Mouse (Mus musculus) kidney, postnatal 10 days (tissue): Measurements from ENCODE around the gene Gal3st1.
A peak's percentile ranks its signal among the peaks of the same experiment; 100 is the strongest.

Experiments used
- DNase-seq: peaks from one replicate; pipeline ENCODE4 v3.0.0; 2021; ENCODE audit warnings: mixed read lengths

Gene Gal3st1

DNA sequence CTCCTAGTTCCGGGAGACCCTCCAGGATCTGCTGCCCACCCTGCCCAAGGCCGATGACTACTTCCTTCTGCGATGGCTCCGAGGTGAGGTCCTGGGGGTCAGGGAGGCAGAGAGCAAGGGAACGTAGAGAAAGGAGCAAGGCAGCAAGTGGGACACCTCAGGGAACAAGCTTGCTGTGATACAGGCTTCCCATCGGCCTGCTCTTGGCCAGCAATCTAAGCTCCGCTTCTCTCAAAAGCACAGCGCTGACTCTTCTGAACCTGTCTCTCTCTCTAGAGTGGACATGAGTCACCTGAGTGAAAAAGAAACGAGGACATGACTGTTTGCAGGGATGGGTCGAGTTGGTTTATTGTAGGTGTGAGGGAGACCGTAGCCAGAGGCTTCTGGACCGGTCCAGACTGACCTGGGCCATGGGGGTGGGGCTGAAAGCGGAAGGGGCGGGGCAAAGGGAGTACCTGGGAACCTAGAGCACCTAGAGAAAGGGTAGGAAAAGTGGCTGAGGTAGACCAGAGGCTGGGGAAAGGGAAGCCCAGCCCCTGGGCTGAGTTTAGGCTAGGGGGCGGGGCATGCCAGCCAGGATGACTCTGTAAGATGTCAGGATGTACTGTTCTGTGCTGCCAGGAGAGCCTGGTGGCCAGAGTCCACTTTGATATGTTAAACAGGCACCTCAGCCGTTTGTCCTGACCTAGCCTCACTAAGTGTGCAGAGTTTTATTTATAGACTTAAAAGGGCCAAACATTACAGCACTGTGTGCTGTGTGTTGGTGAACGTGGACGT is 51.9 kb downstream of the Gal3st1 start:
- DNase-seq, result no peak

DNA sequence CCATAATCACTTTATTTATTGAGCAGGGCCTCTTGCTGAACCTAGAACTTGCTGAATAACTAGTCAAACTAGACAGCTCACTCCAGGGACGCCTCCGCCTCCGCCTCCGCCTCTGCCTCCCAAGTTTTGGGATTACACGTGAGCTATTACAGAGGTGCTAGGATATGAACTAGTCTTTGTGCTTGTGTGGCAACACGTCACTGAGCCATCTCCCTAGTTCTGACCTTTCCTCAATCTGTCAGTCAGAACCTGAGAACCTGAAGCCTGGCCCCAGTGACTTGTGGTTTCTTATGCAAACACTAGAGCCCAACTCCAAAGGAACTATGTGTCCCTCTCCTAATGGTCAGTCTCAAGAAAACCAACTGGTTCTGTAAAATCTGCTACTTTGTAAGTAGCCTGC is 52.5 kb downstream of the Gal3st1 start:
- no peak for DNase-seq

DNA sequence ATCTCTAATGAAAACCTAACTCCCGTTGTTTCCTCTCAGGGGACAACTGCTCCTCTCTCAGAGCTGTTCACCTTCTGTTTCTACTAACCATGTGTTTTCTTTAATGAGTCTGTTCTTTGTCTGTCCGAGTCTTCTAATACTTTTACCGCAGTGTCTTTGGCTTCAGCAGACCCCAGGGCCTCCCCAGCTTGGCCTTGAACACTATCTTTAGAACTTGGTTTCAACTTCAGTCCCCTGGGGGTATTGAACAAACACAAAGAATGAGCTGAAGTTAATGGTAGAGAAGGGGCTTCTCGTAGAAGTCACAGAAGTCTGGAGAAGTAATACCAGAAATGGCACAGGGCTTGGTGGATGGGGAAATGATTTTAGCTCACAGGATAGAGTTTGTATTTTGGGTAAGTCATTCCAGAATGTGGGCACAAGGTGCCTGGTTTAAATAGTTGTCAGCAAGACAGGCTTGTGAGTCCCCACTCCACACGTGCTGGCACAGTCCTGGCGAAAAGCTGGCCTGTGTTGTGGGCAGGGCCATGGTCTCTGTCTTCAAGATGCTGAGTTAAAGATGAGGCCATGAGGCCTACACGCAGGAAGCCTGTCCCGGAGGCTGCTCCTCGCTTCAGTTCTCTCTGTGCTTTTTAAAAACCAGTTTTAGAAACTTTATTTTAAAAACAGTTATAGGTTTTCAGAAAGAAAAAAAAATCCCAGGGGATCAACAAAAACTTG is 53.1 kb downstream of the Gal3st1 start:
- DNase-seq, result no peak

DNA sequence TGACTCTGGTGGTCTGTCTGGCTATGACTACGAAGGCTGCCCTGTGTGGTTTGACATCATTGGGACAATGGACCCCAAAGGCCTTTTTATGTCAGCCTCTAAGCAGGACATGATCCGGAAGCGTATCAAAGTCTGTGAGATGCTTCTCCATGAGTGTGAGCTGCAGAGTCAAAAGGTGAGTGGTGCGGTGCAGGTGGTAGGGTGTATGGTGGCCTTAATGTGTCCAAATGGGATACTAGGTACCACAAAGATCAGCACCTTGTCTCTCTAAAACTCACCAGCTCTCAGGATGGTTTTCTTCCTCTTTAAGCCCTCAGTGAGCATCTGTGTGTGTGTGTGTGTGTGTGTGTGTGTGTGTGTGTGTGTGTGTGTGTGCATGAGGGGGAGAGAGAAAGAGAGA is 56.5 kb downstream of the Gal3st1 start:
- no peak for DNase-seq

DNA sequence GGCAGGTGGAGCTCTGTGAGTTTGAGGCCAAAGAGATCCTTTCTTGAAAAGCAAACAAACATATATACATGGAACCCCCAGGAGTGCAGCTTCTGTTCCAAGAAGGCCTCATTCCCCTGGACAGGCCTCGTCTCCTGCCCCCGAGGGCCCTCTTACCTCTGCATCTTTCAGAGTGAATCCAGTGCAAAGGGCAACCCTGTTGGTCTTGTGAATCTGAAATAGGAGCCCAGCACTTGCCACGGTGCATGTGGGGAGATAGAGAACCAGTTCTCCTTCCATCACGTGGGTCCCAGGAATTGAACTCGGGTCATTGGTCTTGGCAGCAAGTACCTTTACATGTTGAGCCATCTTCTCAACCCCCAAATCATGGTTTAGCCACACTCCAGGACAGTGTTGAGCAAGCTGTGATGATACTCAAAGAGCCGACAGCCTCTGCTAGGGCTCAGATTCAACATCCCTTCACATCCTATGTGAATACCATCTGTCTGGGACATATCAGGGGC is 57.7 kb downstream of the Gal3st1 start:
- no peak for DNase-seq

DNA sequence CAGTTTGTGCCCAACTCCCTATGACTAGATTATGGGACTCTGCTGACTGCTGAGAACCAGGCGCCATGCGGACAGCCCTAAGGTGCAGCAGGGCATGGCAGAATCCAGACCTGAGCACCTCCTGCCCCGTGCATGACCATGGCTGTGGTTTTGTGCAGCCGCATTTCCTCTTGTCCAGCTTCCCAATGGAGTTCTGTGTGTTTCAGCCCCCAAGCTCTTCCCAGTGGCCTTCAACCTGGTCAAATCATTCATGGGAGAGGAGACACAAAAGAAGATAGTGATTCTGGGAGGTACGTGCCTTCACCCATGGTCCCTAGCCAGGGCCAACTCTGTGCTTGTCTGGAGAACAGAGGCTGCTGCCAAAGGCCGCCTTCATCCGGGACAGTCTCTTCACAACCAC is 59.6 kb downstream of the Gal3st1 start:
- no peak for DNase-seq

DNA sequence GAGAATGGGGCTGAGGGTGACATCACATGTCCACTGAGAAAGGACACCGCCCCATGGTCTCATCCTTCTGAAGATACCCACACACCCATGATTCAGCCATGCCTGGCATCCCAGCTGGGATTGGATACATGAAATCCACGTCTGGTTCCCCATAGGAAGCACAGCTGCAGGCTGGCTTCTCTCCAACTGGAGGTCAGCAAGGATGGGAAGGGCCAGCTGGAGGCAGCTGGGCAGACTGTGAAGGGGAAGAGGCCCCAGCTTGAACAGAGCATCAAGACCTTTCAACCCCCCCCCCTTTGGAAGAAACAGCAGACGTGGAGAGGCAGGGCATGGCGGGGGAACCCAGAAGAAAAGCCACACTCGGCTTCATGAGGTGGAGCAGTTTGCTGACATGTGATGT is 63.1 kb downstream of the Gal3st1 start:
- DNase-seq, result peak; percentile 74

DNA sequence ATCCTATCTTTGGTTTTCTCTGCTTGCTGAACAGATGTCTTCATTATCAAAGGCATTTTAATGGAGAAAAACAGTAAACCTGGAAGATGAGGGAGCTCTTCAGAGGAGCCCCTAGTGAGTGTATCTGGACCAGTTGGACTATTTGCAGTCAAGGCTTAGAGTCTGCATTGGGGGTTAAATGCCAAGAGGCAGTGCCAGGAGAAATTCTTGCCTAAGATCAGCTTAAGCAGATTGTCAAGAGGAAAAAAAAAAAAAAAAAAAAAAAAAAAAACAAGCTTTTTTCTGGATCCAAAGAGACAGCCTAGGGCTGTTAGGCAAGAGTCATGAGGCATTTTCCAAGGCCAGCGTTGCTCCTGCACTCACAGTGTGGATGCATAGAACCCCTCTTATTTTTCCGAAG is 64.3 kb downstream of the Gal3st1 start:
- no peak for DNase-seq

DNA sequence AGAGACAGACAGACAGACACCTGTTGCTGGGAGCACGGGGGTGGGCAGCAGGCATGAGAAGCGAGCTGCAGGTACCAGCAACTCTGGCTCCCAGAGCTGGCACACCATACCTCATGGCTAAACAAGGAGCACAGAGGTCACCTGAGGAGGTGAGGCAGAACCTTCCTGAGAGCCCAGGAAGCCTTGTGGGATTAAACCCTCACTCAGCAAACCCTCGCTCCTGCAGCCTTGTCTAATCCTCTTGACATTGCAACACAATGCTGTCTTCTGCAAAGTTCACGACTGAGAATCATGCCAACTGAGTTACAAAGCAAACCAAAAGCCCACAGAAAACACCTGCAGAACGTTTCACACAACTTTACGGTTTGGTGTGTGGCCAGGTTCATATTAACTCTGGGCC is 65.0 kb downstream of the Gal3st1 start:
- DNase-seq, result no peak
